Mouse (Mus musculus) heart, postnatal 0 days (tissue): ENCODE measurements around the gene Adal.

Experiments used
- CTCF ChIP-seq: IDR thresholded peaks from 2 replicates; pipeline ENCODE4 v1.5.1; 2016; ENCODE audit warnings: antibody characterized with exemption, control low read depth, low read depth
- EP300 ChIP-seq: IDR thresholded peaks from 2 replicates; pipeline ENCODE4 v1.6.1; 2016; ENCODE audit warnings: antibody characterized with exemption, low read depth

DNA sequence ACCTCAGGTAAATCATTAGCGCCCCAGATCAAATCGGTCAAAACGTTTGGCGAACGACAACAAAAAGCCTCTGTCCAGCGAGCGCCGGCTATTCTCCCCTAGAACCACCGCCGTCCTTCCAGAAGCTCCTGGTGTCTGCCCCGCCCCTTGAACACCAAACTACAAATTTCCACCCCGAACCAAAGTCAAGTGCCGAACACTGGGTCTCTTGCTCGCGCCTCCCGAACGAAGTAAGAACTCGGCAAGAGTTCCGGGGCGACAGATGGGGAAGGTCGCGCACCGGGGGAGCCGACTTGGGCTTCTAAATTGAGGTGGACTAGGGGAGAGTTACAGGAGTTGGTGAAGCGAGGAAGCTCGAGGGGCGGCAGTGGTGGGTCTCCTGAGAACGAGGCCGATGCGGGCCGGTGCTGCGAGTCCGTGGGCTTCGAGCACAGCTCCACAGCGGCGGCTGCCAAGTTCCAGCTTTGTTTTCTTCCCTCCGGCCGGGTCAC is 30.3 kb downstream of the Adal start, which contains the start of gene Tubgcp4:
- TF ChIP-seq CTCF, result no peak
- no peak for TF ChIP-seq EP300
